Mouse (Mus musculus): ENCODE measurements at regions not wholly inside any gene's neighbourhood (a gene's known extent, or its start where the extent isn't known, plus 50 kb on each side); places are given as distances from the start of the nearest gene placed in this dataset.
A peak's percentile ranks its signal among the peaks of the same experiment; 100 is the strongest.
"Not testable (repeated sequence)": the region's sequence is repeated elsewhere in the genome, so short reads cannot be mapped to it uniquely, and the experiment has no call there.

DNA sequence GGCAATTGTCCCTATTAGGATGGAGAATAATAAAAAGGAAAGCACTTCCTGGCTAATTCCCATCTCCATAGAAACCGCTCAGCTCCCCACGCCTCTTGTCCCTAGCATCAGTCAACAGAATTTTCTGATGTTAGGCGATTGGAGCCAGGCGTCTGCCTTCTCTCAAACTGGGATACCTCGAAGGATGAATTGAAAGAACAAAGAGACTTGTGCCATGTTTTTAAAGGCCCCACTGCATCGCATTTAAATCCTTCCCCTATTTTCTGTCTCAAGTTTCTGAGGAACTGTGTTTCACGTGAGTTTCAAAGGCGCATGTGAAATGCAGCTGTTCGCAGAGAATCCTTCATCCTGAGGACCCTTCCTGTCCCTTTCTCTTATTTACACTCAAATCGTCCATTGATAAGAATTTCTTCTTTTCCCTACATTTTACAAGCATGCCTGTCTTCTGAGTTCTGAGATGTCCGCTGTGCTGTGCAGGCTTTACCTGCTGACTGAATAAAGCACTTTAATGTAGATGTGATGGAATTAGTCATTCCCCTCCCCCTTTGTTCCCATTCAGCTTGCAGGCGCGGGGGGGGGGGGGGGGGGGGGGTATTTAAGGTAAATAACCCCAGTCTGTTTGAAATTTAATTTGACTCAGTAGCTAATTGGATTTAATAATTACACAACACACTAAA, 1163.3 kb downstream of the A830018L16Rik start:
- Histone ChIP-seq H3K36me3 (no peaks in the 10 kb centered on the region), H3K9me3 (no peaks in the 10 kb centered on the region), H3K27ac (0 out of 2 replicates have a peak overlapping the region, but pooled peaks have one; percentile 35), H3K4me2 (peak overlapping the region; percentile 42), H3K4me1 (replicated peaks) (peaks cover 16% of the 10 kb centered on the region), H3K27me3 (no peaks in the 10 kb centered on the region), H3K9ac (replicated peaks) (no peak overlapping the region; the same call in 1 of the 2 replicates), H3K4me3 (replicated peaks) (no peak overlapping the region)
- no peak for ATAC-seq (ENCODE audit: insufficient number of reproducible peaks, insufficient read depth, low FRiP score, low TSS enrichment, low read depth)
- 8% methylated on average over 11 of the region's 13 CpGs for WGBS

DNA sequence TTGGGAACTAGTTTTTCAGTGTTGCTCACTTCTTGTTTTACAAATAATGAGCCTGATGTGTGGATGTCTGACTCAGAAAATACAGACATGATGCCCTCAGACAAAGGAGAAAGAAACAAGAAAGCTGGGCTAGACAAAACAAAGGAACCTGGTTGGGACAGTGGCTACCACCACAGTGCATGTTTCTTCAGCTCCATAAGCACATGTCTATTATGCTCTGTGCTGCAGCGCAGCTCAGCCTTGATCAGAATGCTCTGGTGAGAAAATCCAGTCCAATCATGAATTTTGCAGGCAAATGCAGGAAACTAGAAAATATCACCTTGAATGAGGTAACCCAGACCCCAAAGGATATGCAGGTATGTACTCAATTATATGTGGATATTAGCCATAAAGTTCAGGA, 1164.1 kb downstream of the A830018L16Rik start:
- no peak for ATAC-seq (ENCODE audit: insufficient number of reproducible peaks, insufficient read depth, low FRiP score, low TSS enrichment, low read depth)
- H3K4me2 ChIP-seq: no peak overlapping the region
- no peak overlapping the region for H3K27ac ChIP-seq
- 92% methylated on average over 1 of the region's 1 CpGs for WGBS
- H3K4me3 ChIP-seq (replicated peaks): no peak overlapping the region
- no peaks in the 10 kb centered on the region for H3K27me3 ChIP-seq
- no peaks in the 10 kb centered on the region for H3K9me3 ChIP-seq
- H3K4me1 ChIP-seq (replicated peaks): peaks cover 8% of the 10 kb centered on the region; the same call in 1 of the 2 replicates
- H3K9ac ChIP-seq (replicated peaks): no peak overlapping the region
- H3K36me3 ChIP-seq: no peaks in the 10 kb centered on the region

DNA sequence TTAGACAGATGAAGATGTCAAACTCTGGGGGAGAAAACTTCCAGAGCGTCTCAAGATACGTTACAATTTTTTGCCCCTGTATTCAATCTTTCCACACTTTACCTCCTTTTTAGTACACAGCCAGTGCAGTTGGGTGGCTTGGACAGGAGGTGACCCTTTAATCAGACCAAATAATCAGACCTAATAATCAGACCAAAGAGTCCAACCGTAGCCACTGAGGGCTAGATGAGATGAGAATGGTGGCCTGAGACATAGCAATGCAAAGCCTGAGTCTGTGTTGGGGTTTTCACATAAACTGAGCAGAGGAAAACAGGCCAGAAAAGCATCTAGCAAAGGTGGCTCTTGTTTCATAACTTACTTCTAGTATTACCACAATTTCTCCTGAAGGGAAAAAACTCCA, 1169.1 kb downstream of the A830018L16Rik start:
- Histone ChIP-seq H3K27me3 (no peaks in the 10 kb centered on the region), H3K36me3 (no peaks in the 10 kb centered on the region), H3K9me3 (no peaks in the 10 kb centered on the region), H3K4me1 (replicated peaks) (no peaks in the 10 kb centered on the region), H3K27ac (no peak overlapping the region), H3K4me3 (replicated peaks) (no peak overlapping the region), H3K9ac (replicated peaks) (no peak overlapping the region), H3K4me2 (no peak overlapping the region)
- WGBS: 69% methylated on average over 3 of the region's 3 CpGs
- no peak for ATAC-seq (ENCODE audit: insufficient number of reproducible peaks, insufficient read depth, low FRiP score, low TSS enrichment, low read depth)

DNA sequence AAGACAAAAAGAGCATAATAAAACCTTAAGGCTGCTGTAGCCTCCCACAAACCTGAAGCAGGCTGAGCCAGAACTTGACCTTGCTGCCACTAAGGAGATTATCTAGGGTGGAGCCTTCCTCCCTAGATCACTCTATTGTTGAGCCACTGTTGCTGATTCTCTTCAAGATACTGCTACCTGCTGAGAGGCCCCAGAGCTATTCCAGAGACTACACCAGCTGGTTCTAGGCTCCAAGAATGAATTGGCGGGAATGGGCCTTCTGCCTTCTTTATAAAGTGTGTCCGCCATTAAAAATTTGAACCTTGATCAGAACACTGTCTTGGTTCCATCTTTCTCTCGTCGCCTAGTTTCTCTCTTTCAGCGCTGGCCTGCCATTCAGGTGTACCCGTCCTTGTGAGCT, 1173.1 kb downstream of the A830018L16Rik start:
- H3K4me2 ChIP-seq; H3K27me3 ChIP-seq; H3K4me3 ChIP-seq (replicated peaks); ATAC-seq (ENCODE audit: insufficient number of reproducible peaks, insufficient read depth, low FRiP score, low TSS enrichment, low read depth); H3K4me1 ChIP-seq (replicated peaks); H3K27ac ChIP-seq; H3K9me3 ChIP-seq; H3K9ac ChIP-seq (replicated peaks); H3K36me3 ChIP-seq: not testable (repeated sequence)
- 92% methylated on average over 6 of the region's 6 CpGs for WGBS

DNA sequence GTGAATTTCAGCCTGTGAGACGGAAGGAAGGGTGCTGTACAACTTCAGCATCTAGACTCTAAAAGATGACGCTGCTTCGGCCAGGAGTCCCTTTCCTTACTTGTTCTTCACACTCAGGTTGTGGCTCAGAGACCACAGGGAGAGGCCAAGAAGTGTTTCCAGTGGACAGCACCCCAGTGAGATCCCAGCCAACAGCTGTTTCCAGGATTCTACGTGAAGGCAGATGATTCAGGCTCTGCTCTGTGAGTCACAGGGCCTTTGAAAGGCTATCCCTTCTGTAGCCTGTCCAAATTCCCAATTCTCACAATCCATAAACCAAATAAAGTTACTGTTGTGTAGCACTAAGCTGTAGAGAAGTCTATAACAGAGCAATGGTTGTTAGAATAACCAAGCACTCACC, 1198.2 kb downstream of the A830018L16Rik start:
- no peaks in the 10 kb centered on the region for H3K27me3 ChIP-seq
- H3K27ac ChIP-seq: no peak overlapping the region
- WGBS: 84% methylated on average over 4 of the region's 4 CpGs
- H3K9me3 ChIP-seq: no peaks in the 10 kb centered on the region
- no peak overlapping the region for H3K9ac ChIP-seq (replicated peaks)
- no peak overlapping the region for H3K4me3 ChIP-seq (replicated peaks)
- no peak for ATAC-seq (ENCODE audit: insufficient number of reproducible peaks, insufficient read depth, low FRiP score, low TSS enrichment, low read depth)
- H3K36me3 ChIP-seq: no peaks in the 10 kb centered on the region
- H3K4me1 ChIP-seq (replicated peaks): peaks cover 28% of the 10 kb centered on the region
- H3K4me2 ChIP-seq: no peak overlapping the region

DNA sequence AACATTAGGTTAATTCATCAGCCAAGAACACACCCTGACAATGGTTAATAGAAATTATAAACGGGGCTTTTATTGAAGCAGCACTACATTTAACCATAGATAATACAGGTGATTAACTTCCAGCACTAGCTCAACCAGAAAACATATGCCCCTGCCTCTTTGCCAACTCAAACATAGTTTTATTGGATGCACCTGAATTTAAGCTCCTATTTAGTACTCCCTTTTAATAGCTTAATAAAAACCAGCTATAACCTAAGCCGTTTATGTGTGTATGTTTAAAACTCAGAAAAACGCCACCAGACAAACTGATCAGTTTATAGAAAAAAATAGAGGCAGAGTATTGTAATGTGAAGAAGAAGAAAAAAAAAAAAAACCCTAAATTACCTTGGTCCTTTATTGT, 1201.4 kb downstream of the A830018L16Rik start:
- H3K36me3 ChIP-seq: no peaks in the 10 kb centered on the region
- peak; percentile 58 for ATAC-seq (ENCODE audit: insufficient number of reproducible peaks, insufficient read depth, low FRiP score, low TSS enrichment, low read depth)
- WGBS: 30% methylated on average over 3 of the region's 3 CpGs
- H3K27me3 ChIP-seq: no peaks in the 10 kb centered on the region
- peaks cover 28% of the 10 kb centered on the region for H3K4me1 ChIP-seq (replicated peaks)
- H3K4me2 ChIP-seq: no peak overlapping the region
- no peak overlapping the region for H3K4me3 ChIP-seq (replicated peaks)
- no peaks in the 10 kb centered on the region for H3K9me3 ChIP-seq
- no peak overlapping the region for H3K27ac ChIP-seq
- no peak overlapping the region for H3K9ac ChIP-seq (replicated peaks)

DNA sequence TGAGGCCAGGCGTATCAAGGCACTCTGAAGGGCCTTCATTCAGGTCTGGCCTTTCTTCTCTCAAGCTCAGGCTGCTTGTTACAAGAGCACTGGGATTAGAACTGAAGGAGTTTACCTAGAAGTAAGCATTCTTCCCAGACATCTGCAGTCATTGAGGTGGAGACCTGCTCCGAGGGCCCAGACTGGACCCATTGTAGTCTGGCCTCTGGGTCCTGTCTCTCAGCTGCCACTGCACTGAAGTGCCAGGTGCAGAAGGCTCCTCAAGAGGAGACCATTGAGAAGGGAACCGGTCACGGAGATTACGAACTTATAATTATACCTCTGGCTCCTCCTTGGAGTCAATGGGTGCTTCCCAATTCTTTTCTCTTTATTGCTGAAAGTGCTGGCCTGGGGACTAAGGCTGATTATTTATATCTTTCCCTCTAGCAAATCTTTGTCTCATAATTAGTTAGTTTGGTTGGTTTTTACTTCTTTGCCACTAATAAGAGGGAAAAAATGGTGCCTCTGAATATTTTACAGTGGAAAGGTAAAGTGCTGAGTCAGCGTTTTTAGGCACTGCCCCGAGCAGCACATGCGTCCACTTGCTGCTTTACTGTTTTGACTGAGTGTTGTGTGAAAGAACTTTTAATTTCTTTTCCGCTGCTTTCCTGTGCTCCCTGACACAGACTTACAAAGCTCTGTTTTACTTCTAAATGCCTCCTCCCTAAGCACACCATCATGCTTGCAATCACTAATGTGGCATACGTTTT, 1202.0 kb downstream of the A830018L16Rik start:
- H3K36me3 ChIP-seq: no peaks in the 10 kb centered on the region
- peak; percentile 90 for ATAC-seq (ENCODE audit: insufficient number of reproducible peaks, insufficient read depth, low FRiP score, low TSS enrichment, low read depth)
- peak overlapping the region; percentile 76 for H3K27ac ChIP-seq
- no peaks in the 10 kb centered on the region for H3K9me3 ChIP-seq
- peaks cover 28% of the 10 kb centered on the region for H3K4me1 ChIP-seq (replicated peaks)
- H3K4me3 ChIP-seq (replicated peaks): no peak overlapping the region
- 49% methylated on average over 10 of the region's 10 CpGs for WGBS
- H3K27me3 ChIP-seq: no peaks in the 10 kb centered on the region
- H3K9ac ChIP-seq (replicated peaks): no peak overlapping the region
- no peak overlapping the region for H3K4me2 ChIP-seq

DNA sequence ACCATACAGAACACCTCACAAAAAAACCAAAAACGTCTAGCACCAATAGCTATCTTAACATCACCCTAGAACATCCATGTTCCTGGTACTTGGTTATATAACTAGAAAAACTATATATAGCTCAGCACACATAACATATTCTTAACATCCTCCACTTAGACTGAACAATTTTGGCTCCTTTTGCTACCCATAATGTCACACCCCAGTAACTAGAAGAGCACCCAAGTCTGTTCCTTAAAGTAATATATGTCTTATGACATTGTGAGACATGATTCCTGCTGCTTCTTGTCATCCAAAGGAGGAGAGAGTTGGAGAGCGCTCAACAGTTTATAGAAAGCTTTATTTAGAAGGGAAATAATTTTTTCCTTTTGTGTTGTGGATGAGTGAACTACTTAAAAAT, 1206.1 kb downstream of the A830018L16Rik start:
- no peaks in the 10 kb centered on the region for H3K36me3 ChIP-seq
- H3K9me3 ChIP-seq: no peaks in the 10 kb centered on the region
- H3K4me2 ChIP-seq: no peak overlapping the region
- H3K27ac ChIP-seq: no peak overlapping the region
- no peak for ATAC-seq (ENCODE audit: insufficient number of reproducible peaks, insufficient read depth, low FRiP score, low TSS enrichment, low read depth)
- peaks cover 17% of the 10 kb centered on the region for H3K4me1 ChIP-seq (replicated peaks)
- H3K9ac ChIP-seq (replicated peaks): no peak overlapping the region
- 76% methylated on average over 2 of the region's 2 CpGs for WGBS
- H3K4me3 ChIP-seq (replicated peaks): no peak overlapping the region
- H3K27me3 ChIP-seq: no peaks in the 10 kb centered on the region

DNA sequence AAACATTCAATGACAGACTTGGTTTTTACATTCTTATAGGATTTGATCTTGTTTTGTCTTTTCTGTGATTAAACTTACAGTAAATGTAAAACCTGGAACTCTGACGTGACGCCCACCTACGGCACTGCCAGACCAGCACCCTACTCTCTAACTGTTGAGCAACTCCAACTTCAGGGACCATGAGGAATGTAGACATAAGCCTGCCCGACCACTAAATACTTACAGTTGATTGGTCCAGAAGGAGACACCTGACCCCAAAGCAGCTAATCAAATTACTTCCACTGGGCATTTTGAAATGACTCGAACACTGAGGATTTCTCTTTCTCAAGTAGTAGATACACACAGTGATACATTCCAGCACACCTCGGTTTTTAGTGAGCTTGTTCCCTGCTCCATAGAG, 1206.9 kb downstream of the A830018L16Rik start:
- peaks cover 11% of the 10 kb centered on the region for H3K4me1 ChIP-seq (replicated peaks)
- no peaks in the 10 kb centered on the region for H3K27me3 ChIP-seq
- no peak for ATAC-seq (ENCODE audit: insufficient number of reproducible peaks, insufficient read depth, low FRiP score, low TSS enrichment, low read depth)
- no peak overlapping the region for H3K4me2 ChIP-seq
- no peak overlapping the region for H3K9ac ChIP-seq (replicated peaks)
- no peaks in the 10 kb centered on the region for H3K36me3 ChIP-seq
- H3K4me3 ChIP-seq (replicated peaks): no peak overlapping the region
- no peak overlapping the region for H3K27ac ChIP-seq
- WGBS: 82% methylated on average over 6 of the region's 6 CpGs
- H3K9me3 ChIP-seq: no peaks in the 10 kb centered on the region

DNA sequence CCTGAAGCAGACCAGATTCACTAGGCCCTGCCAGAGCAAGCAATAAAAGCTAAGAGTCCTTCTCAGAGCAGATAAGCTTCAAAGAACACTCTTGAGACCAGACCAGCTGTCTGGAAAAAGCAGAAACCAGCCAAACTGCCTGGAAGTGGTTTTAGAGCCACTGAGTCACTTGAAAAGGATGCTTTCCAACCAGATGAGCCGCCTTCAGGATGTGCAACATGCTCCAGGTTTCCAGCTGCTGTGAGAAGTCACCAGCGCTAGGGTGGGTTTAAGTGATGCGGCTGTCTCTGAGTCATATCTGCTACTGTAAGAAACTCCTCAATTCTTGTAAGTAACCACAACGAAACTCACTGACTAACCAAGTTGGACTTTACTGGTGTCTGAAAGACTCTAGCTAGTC, 1209.3 kb downstream of the A830018L16Rik start:
- H3K9me3 ChIP-seq: no peaks in the 10 kb centered on the region
- no peaks in the 10 kb centered on the region for H3K36me3 ChIP-seq
- no peak overlapping the region for H3K4me2 ChIP-seq
- no peak overlapping the region for H3K4me3 ChIP-seq (replicated peaks)
- no peak overlapping the region for H3K9ac ChIP-seq (replicated peaks)
- H3K4me1 ChIP-seq (replicated peaks): no peaks in the 10 kb centered on the region
- H3K27me3 ChIP-seq: no peaks in the 10 kb centered on the region
- 86% methylated on average over 4 of the region's 4 CpGs for WGBS
- H3K27ac ChIP-seq: no peak overlapping the region
- ATAC-seq (ENCODE audit: insufficient number of reproducible peaks, insufficient read depth, low FRiP score, low TSS enrichment, low read depth): no peak

DNA sequence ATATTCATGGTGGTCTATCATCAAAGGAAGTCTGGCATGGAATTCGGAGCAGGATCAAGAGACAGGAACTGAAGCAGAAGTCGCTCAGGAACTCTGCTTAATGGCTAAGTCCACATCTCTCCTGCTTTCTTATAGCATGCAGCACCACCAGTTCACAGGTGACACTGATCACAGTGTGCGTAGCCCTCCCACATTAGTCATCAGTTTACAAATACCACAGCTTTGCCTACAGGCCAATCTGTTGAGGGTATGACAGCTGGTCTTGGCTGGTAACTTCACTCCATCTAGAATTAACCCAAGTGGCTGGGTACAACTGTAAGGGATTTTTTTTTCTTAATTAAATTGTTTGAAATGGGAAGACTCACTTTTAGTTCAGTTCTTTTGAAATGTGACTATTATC, 1219.1 kb downstream of the A830018L16Rik start:
- Histone ChIP-seq H3K4me1 (replicated peaks) (no peaks in the 10 kb centered on the region), H3K4me2 (no peak overlapping the region)
- no peak for ATAC-seq (ENCODE audit: insufficient number of reproducible peaks, insufficient read depth, low FRiP score, low TSS enrichment, low read depth)

More for the DNA sequence above, 1219.1 kb downstream of the A830018L16Rik start:
- Histone ChIP-seq H3K27ac (no peak overlapping the region), H3K4me3 (replicated peaks) (no peak overlapping the region), H3K36me3 (no peaks in the 10 kb centered on the region), H3K27me3 (no peaks in the 10 kb centered on the region), H3K9me3 (no peaks in the 10 kb centered on the region), H3K9ac (replicated peaks) (no peak overlapping the region)
- 90% methylated on average over 3 of the region's 3 CpGs for WGBS
